In genomic region chr17:12866853-12867252, GRCm38 (mm10) we compare ENCODE assay signal across 17 mouse cellular contexts. TPM values are rescaled to one million over a fixed set of nuclear protein-coding genes. Genes with fewer than 3 reads are reported as not detected.
DNase-seq lines count a peak whose midpoint lies in the region; ATAC-seq and TF ChIP-seq lines count a peak whose summit lies in the region.
"Had no signal": no experiment of that assay in that cellular context is flagged by ENCODE, and none has a peak within 500 bp of the region (broad histone marks: within the 10 kb centered on the region; RNA-seq: fewer than 3 reads in every experiment).

No protein-coding gene starts in this region.

- peak overlapping the region; percentile 64 for H3K27ac ChIP-seq in heart, embryonic 15.5 days
- peak overlapping the region; percentile 24; the same call in 1 of the 2 replicates for H3K27ac ChIP-seq in limb, embryonic 15.5 days
- H3K27ac ChIP-seq in lung, postnatal 0 days (ENCODE audit: low read length): no peak overlapping the region
- H3K27ac ChIP-seq in forebrain, postnatal 0 days (ENCODE audit: low read depth, low read length): no peak overlapping the region
- H3K27ac ChIP-seq: hindbrain, embryonic 14.5 days; stomach, embryonic 15.5 days had no signal

- no peak for ATAC-seq in heart, embryonic 15.5 days (replicated peaks; ENCODE audit: insufficient number of reproducible peaks, insufficient read depth, low FRiP score, low read depth)
- no peak for ATAC-seq in limb, embryonic 15.5 days (ENCODE audit: insufficient number of reproducible peaks, low FRiP score, low TSS enrichment, low read depth)
- ATAC-seq in lung, postnatal 0 days: no peak
- ATAC-seq in forebrain, postnatal 0 days: no peak
- ATAC-seq: forebrain, embryonic 14.5 days had no signal

- no peak for TF ChIP-seq CTCF in lung, postnatal 0 days (IDR thresholded peaks at IDR 0.05)
- TF ChIP-seq CTCF in forebrain, postnatal 0 days (IDR thresholded peaks at IDR 0.05; ENCODE audit: low read depth): no peak

- 43% methylated on average over 10 of the region's 10 CpGs for WGBS in heart, embryonic 15.5 days
- WGBS in limb, embryonic 15.5 days: 67% methylated on average over 10 of the region's 10 CpGs
- 82% methylated on average over 10 of the region's 10 CpGs for WGBS in lung, postnatal 0 days
- whole genome bisulfite sequencing in forebrain, postnatal 0 days: 79% methylated on average over 10 of the region's 10 CpGs

- no peaks in the 10 kb centered on the region for H3K9me3 ChIP-seq in heart, embryonic 15.5 days (replicated peaks)
- H3K9me3 ChIP-seq in limb, embryonic 15.5 days: no peaks in the 10 kb centered on the region
- H3K9me3 ChIP-seq in lung, postnatal 0 days (ENCODE audit: low read length): no peaks in the 10 kb centered on the region
- H3K9me3 ChIP-seq in forebrain, postnatal 0 days (ENCODE audit: low read length): no peaks in the 10 kb centered on the region
- H3K9me3 ChIP-seq: embryonic facial prominence, embryonic 12.5 days; stomach, embryonic 15.5 days had no signal

- H3K4me1 ChIP-seq in heart, embryonic 15.5 days (replicated peaks): peaks cover 16% of the 10 kb centered on the region
- peaks cover 21% of the 10 kb centered on the region for H3K4me1 ChIP-seq in limb, embryonic 15.5 days
- no peaks in the 10 kb centered on the region for H3K4me1 ChIP-seq in lung, postnatal 0 days (ENCODE audit: insufficient read depth, low read depth, low read length)
- no peaks in the 10 kb centered on the region for H3K4me1 ChIP-seq in forebrain, postnatal 0 days (ENCODE audit: insufficient read depth)

- H3K27me3 ChIP-seq in heart, embryonic 15.5 days: no peaks in the 10 kb centered on the region
- H3K27me3 ChIP-seq in limb, embryonic 15.5 days: no peaks in the 10 kb centered on the region
- H3K27me3 ChIP-seq in lung, postnatal 0 days (replicated peaks; ENCODE audit: insufficient read depth, low read length): 0 out of 2 replicates have a peak, but pooled peaks cover 1% of the 10 kb centered on the region
- no peaks in the 10 kb centered on the region for H3K27me3 ChIP-seq in forebrain, postnatal 0 days (ENCODE audit: insufficient read depth, low read length)
- H3K27me3 ChIP-seq: embryonic facial prominence, embryonic 12.5 days; stomach, embryonic 15.5 days had no signal

- H3K4me2 ChIP-seq in heart, embryonic 15.5 days: peak overlapping the region; percentile 3; the same call in 1 of the 2 replicates
- H3K4me2 ChIP-seq in limb, embryonic 15.5 days: no peak overlapping the region
- no peak overlapping the region for H3K4me2 ChIP-seq in lung, postnatal 0 days (replicated peaks; ENCODE audit: low read depth, low read length)
- H3K4me2 ChIP-seq in forebrain, postnatal 0 days (ENCODE audit: low read depth): no peak overlapping the region
- H3K4me2 ChIP-seq: embryonic facial prominence, embryonic 12.5 days; hindbrain, embryonic 14.5 days; lung, embryonic 14.5 days; stomach, embryonic 15.5 days had no signal

- DNase-seq in frontal cortex, adult 2 months (ENCODE audit: extremely low spot score in 1 of 2, low spot score in 1 of 2): peak; percentile 77 to 82
- no peak for DNase-seq in frontal cortex, postnatal 25 days (ENCODE audit: low spot score in 2 of 2)
- peak; percentile 92 for DNase-seq in brain, adult 2 months (ENCODE audit: low read depth, low spot score)
- no peak for DNase-seq in lung, postnatal 0 days (ENCODE audit: low spot score)
- DNase-seq in forebrain, postnatal 0 days: no peak
- no peak for DNase-seq in adrenal gland, postnatal 36 days
- DNase-seq: cerebellum, adult 8-10 months; kidney, adult 8-10 months; lung, embryonic 14.5 days; retina, postnatal 1 day had no signal

- H3K36me3 ChIP-seq in heart, embryonic 15.5 days: no peaks in the 10 kb centered on the region
- H3K36me3 ChIP-seq in limb, embryonic 15.5 days: no peaks in the 10 kb centered on the region
- no peaks in the 10 kb centered on the region for H3K36me3 ChIP-seq in lung, postnatal 0 days (ENCODE audit: insufficient read depth, low read length)
- no peaks in the 10 kb centered on the region for H3K36me3 ChIP-seq in forebrain, postnatal 0 days (ENCODE audit: insufficient read depth)
- H3K36me3 ChIP-seq: embryonic facial prominence, embryonic 12.5 days; stomach, embryonic 15.5 days had no signal

- no peak for TF ChIP-seq EP300 in lung, postnatal 0 days (IDR thresholded peaks at IDR 0.05)

- H3K9ac ChIP-seq in heart, embryonic 15.5 days: no peak overlapping the region
- H3K9ac ChIP-seq in limb, embryonic 15.5 days: no peak overlapping the region
- no peak overlapping the region for H3K9ac ChIP-seq in lung, postnatal 0 days (replicated peaks; ENCODE audit: low read depth)
- no peak overlapping the region for H3K9ac ChIP-seq in forebrain, postnatal 0 days
- H3K9ac ChIP-seq: embryonic facial prominence, embryonic 12.5 days; hindbrain, embryonic 14.5 days; lung, embryonic 14.5 days; stomach, embryonic 15.5 days had no signal

- H3K4me3 ChIP-seq in heart, embryonic 15.5 days: no peak overlapping the region
- no peak overlapping the region for H3K4me3 ChIP-seq in limb, embryonic 15.5 days
- no peak overlapping the region for H3K4me3 ChIP-seq in lung, postnatal 0 days (ENCODE audit: low read depth, low read length)
- no peak overlapping the region for H3K4me3 ChIP-seq in forebrain, postnatal 0 days (ENCODE audit: low read depth, low read length)
- H3K4me3 ChIP-seq: embryonic facial prominence, embryonic 12.5 days; stomach, embryonic 15.5 days had no signal

RNA-seq across cellular contexts. Expression of gene Mas1, which starts 1.1 kb away (rescaled TPM):
- 25.8 and 34.8 TPM in 2 replicates for polyA plus RNA-seq in frontal cortex, adult 2 months (2012; rRNA removed)
- 0.49 and 0.66 TPM in 2 replicates for polyA plus RNA-seq in heart, embryonic 15.5 days (2015; fragmentation: Nextera tagmentation; extraction: Ambion mirVana)
- 0.92 and 1.5 TPM in 2 replicates for polyA plus RNA-seq in limb, embryonic 15.5 days (2015; fragmentation: Nextera tagmentation; extraction: Ambion mirVana)
- polyA plus RNA-seq in lung, postnatal 0 days (2015; fragmentation: Nextera tagmentation; extraction: Ambion mirVana): 0.14 and 0.54 TPM in 2 replicates
- 1.5 and 2.2 TPM in 2 replicates for total RNA-seq in forebrain, postnatal 0 days (2014; rRNA removed)
- polyA plus RNA-seq in forebrain, postnatal 0 days (2015; fragmentation: Nextera tagmentation; extraction: Ambion mirVana): 1.4 and 2.4 TPM in 2 replicates
- not detected for total RNA-seq in adrenal gland, postnatal 36 days (2021)
- polyA plus RNA-seq: forebrain, embryonic 14.5 days had no signal

RNA-seq across cellular contexts. Expression of gene Mrgprh, which starts 9.0 kb away (rescaled TPM):
- 0.22 and 0.23 TPM in 2 replicates for polyA plus RNA-seq in frontal cortex, adult 2 months (2012; rRNA removed)
- polyA plus RNA-seq in heart, embryonic 15.5 days (2015; fragmentation: Nextera tagmentation; extraction: Ambion mirVana): 0.08 TPM in 1 of 2 replicates, not detected in the other
- polyA plus RNA-seq in limb, embryonic 15.5 days (2015; fragmentation: Nextera tagmentation; extraction: Ambion mirVana): 0.17 and 0.29 TPM in 2 replicates
- polyA plus RNA-seq in lung, postnatal 0 days (2015; fragmentation: Nextera tagmentation; extraction: Ambion mirVana): not detected in 2 replicates
- not detected in 2 replicates for total RNA-seq in forebrain, postnatal 0 days (2014; rRNA removed)
- polyA plus RNA-seq in forebrain, postnatal 0 days (2015; fragmentation: Nextera tagmentation; extraction: Ambion mirVana): not detected in 2 replicates
- total RNA-seq in adrenal gland, postnatal 36 days (2021): under 1 TPM; 0.17 to 0.20 TPM
- total RNA-seq: layer of hippocampus, adult 18-20 months had no signal
- polyA plus RNA-seq: forebrain, embryonic 14.5 days; hindbrain, embryonic 14.5 days; lung, embryonic 14.5 days had no signal

RNA-seq across cellular contexts. Expression of gene Pnldc1, which starts 43.2 kb away (rescaled TPM):
- 3.8 and 4.3 TPM in 2 replicates for polyA plus RNA-seq in frontal cortex, adult 2 months (2012; rRNA removed)
- 0.77 and 1.3 TPM in 2 replicates for polyA plus RNA-seq in heart, embryonic 15.5 days (2015; fragmentation: Nextera tagmentation; extraction: Ambion mirVana)
- polyA plus RNA-seq in limb, embryonic 15.5 days (2015; fragmentation: Nextera tagmentation; extraction: Ambion mirVana): 1.6 and 2.2 TPM in 2 replicates
- 0.51 and 0.75 TPM in 2 replicates for polyA plus RNA-seq in lung, postnatal 0 days (2015; fragmentation: Nextera tagmentation; extraction: Ambion mirVana)
- 0.38 and 0.90 TPM in 2 replicates for total RNA-seq in forebrain, postnatal 0 days (2014; rRNA removed)
- 1.0 and 1.2 TPM in 2 replicates for polyA plus RNA-seq in forebrain, postnatal 0 days (2015; fragmentation: Nextera tagmentation; extraction: Ambion mirVana)
- total RNA-seq in adrenal gland, postnatal 36 days (2021): 1 to 10 TPM; 1.9 to 3.2 TPM

RNA-seq across cellular contexts. Expression of gene Tcp1, which starts 48.6 kb away (rescaled TPM):
- polyA plus RNA-seq in frontal cortex, adult 2 months (2012; rRNA removed): 122 and 138 TPM in 2 replicates
- polyA plus RNA-seq in heart, embryonic 15.5 days (2015; fragmentation: Nextera tagmentation; extraction: Ambion mirVana): 283 and 316 TPM in 2 replicates
- polyA plus RNA-seq in limb, embryonic 15.5 days (2015; fragmentation: Nextera tagmentation; extraction: Ambion mirVana): 354 and 369 TPM in 2 replicates
- 155 and 174 TPM in 2 replicates for polyA plus RNA-seq in lung, postnatal 0 days (2015; fragmentation: Nextera tagmentation; extraction: Ambion mirVana)
- 409 and 432 TPM in 2 replicates for total RNA-seq in forebrain, postnatal 0 days (2014; rRNA removed)
- 375 and 418 TPM in 2 replicates for polyA plus RNA-seq in forebrain, postnatal 0 days (2015; fragmentation: Nextera tagmentation; extraction: Ambion mirVana)
- total RNA-seq in adrenal gland, postnatal 36 days (2021): 100 to 1,000 TPM; 218 to 271 TPM

RNA-seq across cellular contexts. Expression of gene Mrpl18, which starts 49.3 kb away (rescaled TPM):
- polyA plus RNA-seq in frontal cortex, adult 2 months (2012; rRNA removed): 55.8 and 56.9 TPM in 2 replicates
- 165 and 199 TPM in 2 replicates for polyA plus RNA-seq in heart, embryonic 15.5 days (2015; fragmentation: Nextera tagmentation; extraction: Ambion mirVana)
- 132 and 136 TPM in 2 replicates for polyA plus RNA-seq in limb, embryonic 15.5 days (2015; fragmentation: Nextera tagmentation; extraction: Ambion mirVana)
- 70.2 and 72.9 TPM in 2 replicates for polyA plus RNA-seq in lung, postnatal 0 days (2015; fragmentation: Nextera tagmentation; extraction: Ambion mirVana)
- total RNA-seq in forebrain, postnatal 0 days (2014; rRNA removed): 45.7 and 56.9 TPM in 2 replicates
- polyA plus RNA-seq in forebrain, postnatal 0 days (2015; fragmentation: Nextera tagmentation; extraction: Ambion mirVana): 86.5 and 104 TPM in 2 replicates
- total RNA-seq in adrenal gland, postnatal 36 days (2021): 10 to 100 TPM; 68.6 to 71.4 TPM

Comparison
In these comparisons a context has a peak if more than half of its experiments do, and no peak if none do; other contexts are left out.
1. DNase-seq: peak in frontal cortex, adult 2 months (2 of 2) and brain, adult 2 months (single experiment); none in frontal cortex, postnatal 25 days (0 of 2), lung, postnatal 0 days (single experiment), forebrain, postnatal 0 days (single experiment) and adrenal gland, postnatal 36 days (0 of 2).
2. H3K27ac ChIP-seq: peak in heart, embryonic 15.5 days (single experiment) and limb, embryonic 15.5 days (single experiment); none in lung, postnatal 0 days (single experiment) and forebrain, postnatal 0 days (single experiment).